Mouse (Mus musculus) thymus, adult 2 months (tissue): ENCODE measurements around the gene Pih1d2.

Experiments
- CTCF ChIP-seq: fragments of 200-500 bp; IDR thresholded peaks from 2 replicates; pipeline ENCODE4 v1.5.1; 2012; ENCODE audit warnings: mild to moderate bottlenecking, control low read depth, low read length, moderate library complexity, borderline replicate concordance; ENCODE audit not compliant: control insufficient read depth, poor library complexity, insufficient read depth; ENCODE audit errors: extremely low read depth
- POLR2A ChIP-seq: fragments of 200-500 bp; IDR thresholded peaks from 2 replicates; pipeline ENCODE4 v1.6.1; 2012; ENCODE audit warnings: mild to moderate bottlenecking, low read length, control low read depth, moderate library complexity; ENCODE audit not compliant: control insufficient read depth, poor library complexity, insufficient read depth; ENCODE audit errors: extremely low read depth

DNA sequence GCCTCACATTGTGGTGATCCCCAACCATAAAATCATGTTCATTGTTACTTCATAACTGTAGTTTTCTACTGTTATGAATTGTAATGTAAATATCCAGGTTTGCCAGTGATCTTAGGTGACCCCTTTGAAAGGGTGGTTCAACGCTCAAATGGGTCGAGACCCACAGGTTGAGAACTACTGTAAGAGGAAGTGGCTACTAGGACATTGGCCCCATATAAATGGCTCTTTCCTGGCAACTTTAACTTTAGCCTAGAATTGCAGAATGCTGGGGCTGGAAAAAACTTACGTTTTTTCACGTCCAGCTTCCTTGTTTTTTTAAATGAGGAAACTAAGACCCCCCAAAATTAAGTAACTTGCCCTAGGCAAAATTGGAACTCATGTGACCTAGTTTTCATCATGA lies 49.7 kb upstream of the Pih1d2 start:
- TF ChIP-seq CTCF (no peak), POLR2A (no peak)
